8 mouse cellular contexts compared by ENCODE assay signal in the genomic region with DNA sequence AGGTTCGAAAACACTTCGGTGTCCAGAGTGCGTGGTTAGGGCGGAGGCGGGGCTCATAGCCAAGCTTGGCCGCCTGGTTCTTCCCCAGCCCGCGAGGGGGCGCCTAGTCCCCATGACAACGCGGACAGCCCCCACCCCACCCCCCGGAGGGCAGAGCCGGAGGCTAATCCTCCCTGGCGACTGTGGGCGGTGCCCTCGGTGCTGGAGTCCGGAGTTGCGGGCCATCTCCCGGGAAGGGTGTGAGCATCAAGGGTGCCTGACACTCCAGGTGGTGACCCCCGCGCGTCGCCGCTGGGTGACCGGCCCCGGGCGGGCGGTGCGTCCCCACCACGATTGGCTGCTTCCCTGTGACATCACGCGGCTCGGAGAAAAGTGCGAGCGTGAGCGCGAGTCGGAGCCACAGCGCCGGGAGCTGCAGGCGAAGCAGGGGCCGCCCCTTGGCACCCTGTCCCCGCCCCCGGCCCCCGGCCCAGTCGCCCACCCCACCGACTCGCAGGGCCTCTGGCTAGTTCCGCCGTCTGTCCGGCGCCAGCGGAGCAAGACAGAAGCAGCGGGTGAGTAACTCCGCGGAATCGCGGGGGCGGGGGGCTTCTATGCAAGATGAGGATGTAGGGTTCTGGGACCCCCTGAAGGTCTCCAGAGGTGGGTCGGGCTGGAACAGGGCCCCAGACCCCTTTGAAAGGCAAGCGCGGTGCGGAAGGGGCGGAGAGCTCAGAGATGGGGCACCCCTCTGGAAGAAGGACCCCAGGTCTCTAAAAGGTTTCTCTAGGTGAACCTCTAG. TPM values are rescaled to one million over a fixed set of nuclear protein-coding genes. Genes with fewer than 3 reads are reported as not detected.
DNase-seq lines count a peak whose midpoint lies in the region; ATAC-seq and TF ChIP-seq lines count a peak whose summit lies in the region.

No protein-coding gene starts in this region.

- no peak for TF ChIP-seq POLR2A in lung, adult 2 months (IDR thresholded peaks at IDR 0.05; ENCODE audit: borderline replicate concordance, extremely low read depth, low read depth, low read length)

- peaks cover 27% of the 10 kb centered on the region for H3K36me3 ChIP-seq in embryonic facial prominence, embryonic 10.5 days (replicated peaks)
- H3K36me3 ChIP-seq in lung, embryonic 14.5 days (ENCODE audit: insufficient read depth): peaks cover 9% of the 10 kb centered on the region; the same call in 1 of the 2 replicates

- H3K27ac ChIP-seq in embryonic facial prominence, embryonic 10.5 days (replicated peaks): peak overlapping the region; percentile 63
- no peak overlapping the region for H3K27ac ChIP-seq in lung, embryonic 14.5 days (ENCODE audit: low read depth)

- intact Hi-C loops in heart, postnatal 10 days (cut with DNase I): no loop called here

- peaks cover 66% of the 10 kb centered on the region for H3K27me3 ChIP-seq in embryonic facial prominence, embryonic 10.5 days (replicated peaks; ENCODE audit: low read depth, poor library complexity, severe bottlenecking)
- peaks cover 47% of the 10 kb centered on the region for H3K27me3 ChIP-seq in lung, embryonic 14.5 days (ENCODE audit: insufficient read depth, low read length)

- H3K4me2 ChIP-seq in lung, embryonic 14.5 days: peak overlapping the region; percentile 96

- DNase-seq in lung, adult 2 months: no peak
- no peak for DNase-seq in lung, postnatal 25 days (ENCODE audit: low spot score)
- peak; percentile 88 for DNase-seq in embryonic facial prominence, embryonic 10.5 days (ENCODE audit: low spot score)
- DNase-seq in heart, postnatal 10 days: peak; percentile 49 to 65
- peak; percentile 77 to 80 for DNase-seq in layer of hippocampus, adult 18-20 months (ENCODE audit: low spot score in 2 of 2)
- peak; percentile 79 for DNase-seq in lung, embryonic 14.5 days
- peak; percentile 79 for DNase-seq in retina, embryonic 14.5 days (ENCODE audit: low spot score)
- DNase-seq in urinary bladder, postnatal 14 days (ENCODE audit: low spot score): no peak

- peak; percentile 58 for ATAC-seq in lung, embryonic 14.5 days (ENCODE audit: insufficient read depth)

- no peak for TF ChIP-seq CTCF in lung, adult 2 months (IDR thresholded peaks at IDR 0.05; ENCODE audit: insufficient read depth, low read length)
- peak; percentile 71 for TF ChIP-seq CTCF in lung, embryonic 14.5 days (IDR thresholded peaks at IDR 0.05; ENCODE audit: low read depth)

- H3K9me3 ChIP-seq in embryonic facial prominence, embryonic 10.5 days: no peaks in the 10 kb centered on the region
- H3K9me3 ChIP-seq in lung, embryonic 14.5 days (ENCODE audit: low read depth, low read length): no peaks in the 10 kb centered on the region

- H3K4me3 ChIP-seq in lung, adult 2 months (replicated peaks; ENCODE audit: extremely low read depth, low read depth, low read length): peak overlapping the region; percentile 31
- H3K4me3 ChIP-seq in embryonic facial prominence, embryonic 10.5 days: peak overlapping the region; percentile 72
- H3K4me3 ChIP-seq in lung, embryonic 14.5 days (ENCODE audit: low read depth, low read length): peak overlapping the region; percentile 54

- H3K4me1 ChIP-seq in lung, adult 2 months (ENCODE audit: control insufficient read depth, insufficient read depth, low read length): peaks cover 16% of the 10 kb centered on the region
- peaks cover 36% of the 10 kb centered on the region for H3K4me1 ChIP-seq in embryonic facial prominence, embryonic 10.5 days
- H3K4me1 ChIP-seq in lung, embryonic 14.5 days (ENCODE audit: insufficient read depth): peaks cover 7% of the 10 kb centered on the region

- WGBS in lung, adult 2 months: 1% methylated on average over 64 of the region's 64 CpGs
- under 1% methylated on average over 64 of the region's 64 CpGs for WGBS in embryonic facial prominence, embryonic 10.5 days
- under 1% methylated on average over 64 of the region's 64 CpGs for WGBS in lung, embryonic 14.5 days

- H3K9ac ChIP-seq in lung, embryonic 14.5 days: peak overlapping the region; percentile 29; the same call in 1 of the 2 replicates

RNA-seq across cellular contexts. Expression of gene Chrm4, which starts 5.1 kb away (rescaled TPM):
- 0.10 and 0.13 TPM in 2 replicates for polyA plus RNA-seq in lung, adult 2 months (2012; rRNA removed)
- polyA plus RNA-seq in embryonic facial prominence, embryonic 10.5 days (2016; fragmentation: Nextera tagmentation; extraction: Ambion mirVana): 0.74 and 1.4 TPM in 2 replicates
- under 1 TPM in 1 of 2 experiments, not detected in 1; 0.17 TPM for total RNA-seq in heart, postnatal 10 days (2021)
- 10 to 100 TPM; 32.0 to 32.6 TPM for total RNA-seq in layer of hippocampus, adult 18-20 months (2021)
- 0.22 and 0.33 TPM in 2 replicates for polyA plus RNA-seq in lung, embryonic 14.5 days (2014; fragmentation: Nextera tagmentation; extraction: Ambion mirVana)

RNA-seq across cellular contexts. Expression of gene Mdk, which starts 10.1 kb away (rescaled TPM):
- polyA plus RNA-seq in lung, adult 2 months (2012; rRNA removed): 10.0 and 10.1 TPM in 2 replicates
- polyA plus RNA-seq in embryonic facial prominence, embryonic 10.5 days (2016; fragmentation: Nextera tagmentation; extraction: Ambion mirVana): 2,212 and 2,218 TPM in 2 replicates
- total RNA-seq in heart, postnatal 10 days (2021): 10 to 100 TPM; 51.5 to 56.1 TPM
- 10 to 100 TPM; 23.9 to 25.5 TPM for total RNA-seq in layer of hippocampus, adult 18-20 months (2021)
- 1,044 and 1,097 TPM in 2 replicates for polyA plus RNA-seq in lung, embryonic 14.5 days (2014; fragmentation: Nextera tagmentation; extraction: Ambion mirVana)

RNA-seq across cellular contexts. Expression of gene Gm9821, which starts 23.5 kb away (rescaled TPM):
- not detected in 2 replicates for polyA plus RNA-seq in lung, adult 2 months (2012; rRNA removed)
- polyA plus RNA-seq in embryonic facial prominence, embryonic 10.5 days (2016; fragmentation: Nextera tagmentation; extraction: Ambion mirVana): 0.23 and 0.41 TPM in 2 replicates
- not detected for total RNA-seq in heart, postnatal 10 days (2021)
- not detected for total RNA-seq in layer of hippocampus, adult 18-20 months (2021)
- 0.34 and 1.1 TPM in 2 replicates for polyA plus RNA-seq in lung, embryonic 14.5 days (2014; fragmentation: Nextera tagmentation; extraction: Ambion mirVana)

RNA-seq across cellular contexts. Expression of gene Dgkz, which starts 53.7 kb away (rescaled TPM):
- polyA plus RNA-seq in lung, adult 2 months (2012; rRNA removed): 252 and 308 TPM in 2 replicates
- polyA plus RNA-seq in embryonic facial prominence, embryonic 10.5 days (2016; fragmentation: Nextera tagmentation; extraction: Ambion mirVana): 42.1 and 45.0 TPM in 2 replicates
- 10 to 100 TPM; 64.3 to 85.9 TPM for total RNA-seq in heart, postnatal 10 days (2021)
- 100 to 1,000 TPM; 499 to 596 TPM for total RNA-seq in layer of hippocampus, adult 18-20 months (2021)
- 59.2 and 63.9 TPM in 2 replicates for polyA plus RNA-seq in lung, embryonic 14.5 days (2014; fragmentation: Nextera tagmentation; extraction: Ambion mirVana)

Comparison
In these comparisons a context has a peak if more than half of its experiments do, and no peak if none do; other contexts are left out.
1. DNase-seq: peak in embryonic facial prominence, embryonic 10.5 days (single experiment), heart, postnatal 10 days (2 of 2), layer of hippocampus, adult 18-20 months (2 of 2), lung, embryonic 14.5 days (single experiment) and retina, embryonic 14.5 days (single experiment); none in lung, adult 2 months (single experiment), lung, postnatal 25 days (single experiment) and urinary bladder, postnatal 14 days (single experiment).
2. RNA of gene Mdk, which starts 10.1 kb away (polyA plus RNA-seq): 2,212 to 2,218 TPM in embryonic facial prominence, embryonic 10.5 days and 1,044 to 1,097 TPM in lung, embryonic 14.5 days; 10.0 to 10.1 TPM in lung, adult 2 months; every median in the first group is over 10 times any median in the second.
3. Peak in every context shown above with its lines, with median percentiles within 50 percentile points of each other: H3K4me3 ChIP-seq.